Mouse (Mus musculus): ENCODE data around the gene St8sia1.

St8sia1 gene

DNA sequence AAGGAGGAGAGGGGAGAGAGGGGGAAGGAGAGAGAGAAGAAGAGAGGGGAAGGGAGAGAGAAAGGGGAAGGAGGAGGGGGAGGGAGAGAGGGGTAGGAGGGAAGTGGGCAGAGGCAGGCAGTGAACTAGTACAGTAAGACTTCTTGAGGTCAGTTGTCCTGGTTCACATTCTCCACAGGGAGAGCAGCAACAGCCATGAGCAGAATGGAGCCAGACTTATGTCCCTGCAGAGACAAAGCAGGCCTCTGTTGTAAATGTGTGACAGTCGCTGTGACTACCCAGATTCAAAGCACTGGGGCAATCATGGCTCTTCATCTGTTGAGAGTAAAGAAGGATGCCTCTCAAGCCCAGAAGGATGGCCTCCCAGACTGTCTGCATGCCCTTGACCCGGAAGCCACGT, 132.5 kb downstream of the St8sia1 start:
- no peak for DNase-seq (ENCODE audit: extremely low read depth, low read depth, low spot score)

DNA sequence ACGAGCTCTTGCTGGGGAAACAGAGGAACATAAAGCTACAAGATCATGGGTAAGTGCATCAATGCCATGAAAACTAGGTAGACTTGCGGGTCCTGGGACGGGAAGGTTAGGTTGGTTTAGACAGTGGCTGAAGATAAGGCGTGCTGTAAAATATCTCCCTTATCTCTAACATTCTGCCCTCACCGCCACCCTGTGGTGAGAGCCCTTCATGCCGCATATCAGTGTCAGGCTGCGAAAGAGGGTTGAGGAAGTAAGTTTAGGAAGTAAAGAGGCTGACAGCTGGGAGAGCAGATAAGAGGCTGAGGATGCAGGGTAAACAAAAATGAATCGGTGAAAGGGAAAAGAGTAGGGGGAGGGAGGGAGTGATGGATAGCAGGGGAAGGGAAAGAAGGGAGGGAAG, 133.0 kb downstream of the St8sia1 start:
- no peak for DNase-seq (ENCODE audit: extremely low read depth, low read depth, low spot score)

GRCm38 (mm10) chr6:142830221-142830620, 134.0 kb downstream of the St8sia1 start:
- no peak for DNase-seq (ENCODE audit: extremely low read depth, low read depth, low spot score)

- no peak for DNase-seq (ENCODE audit: extremely low read depth, low read depth, low spot score)
Measured at GRCm38 (mm10) chr6:142825449-142825848, 138.8 kb downstream of the St8sia1 start.

DNA sequence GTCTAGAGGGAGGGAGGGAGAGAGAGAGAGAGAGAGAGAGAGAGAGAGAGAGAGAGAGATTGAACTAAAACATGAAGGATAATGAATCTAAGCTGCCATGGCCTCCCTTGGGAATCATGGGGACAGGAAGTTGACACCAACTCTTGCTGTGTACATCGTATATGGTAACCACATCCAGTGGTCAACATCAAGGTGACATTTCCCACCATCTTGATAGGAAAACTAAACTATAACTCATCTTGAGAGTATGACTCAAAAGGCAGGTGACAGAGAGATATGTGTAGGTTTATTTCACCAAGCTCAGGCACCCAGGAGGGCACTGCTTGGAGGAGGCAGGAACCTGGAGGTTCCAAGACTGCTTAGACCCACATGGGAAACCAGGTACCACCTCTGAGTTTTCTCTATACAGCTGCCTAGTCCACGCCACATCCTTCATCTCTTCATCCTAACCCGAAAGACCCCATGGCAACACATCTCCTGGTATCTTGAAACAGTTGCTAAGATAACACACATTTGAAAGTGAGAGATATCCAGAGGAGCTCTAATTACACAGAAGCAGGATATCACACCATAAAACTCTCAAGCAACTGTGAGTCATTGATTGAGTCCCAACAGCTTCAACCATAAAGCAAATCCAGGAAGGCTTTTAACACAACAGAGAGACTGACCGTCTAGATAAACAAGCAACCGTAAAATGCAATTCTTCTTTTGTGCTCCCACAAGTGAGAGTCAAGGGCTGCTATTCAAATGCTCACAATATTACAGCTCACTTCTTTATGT, 141.1 kb downstream of the St8sia1 start:
- no peak for DNase-seq (ENCODE audit: extremely low read depth, low read depth, low spot score)

GRCm38 (mm10) chr6:142818306-142818705, 145.9 kb downstream of the St8sia1 start:
- no peak for DNase-seq (ENCODE audit: extremely low read depth, low read depth, low spot score)

- no peak for DNase-seq (ENCODE audit: extremely low read depth, low read depth, low spot score)
Measured at GRCm38 (mm10) chr6:142815513-142815912, 148.7 kb downstream of the St8sia1 start.

- no peak for DNase-seq (ENCODE audit: extremely low read depth, low read depth, low spot score)
Measured at GRCm38 (mm10) chr6:142814495-142814921, 149.7 kb downstream of the St8sia1 start.

DNA sequence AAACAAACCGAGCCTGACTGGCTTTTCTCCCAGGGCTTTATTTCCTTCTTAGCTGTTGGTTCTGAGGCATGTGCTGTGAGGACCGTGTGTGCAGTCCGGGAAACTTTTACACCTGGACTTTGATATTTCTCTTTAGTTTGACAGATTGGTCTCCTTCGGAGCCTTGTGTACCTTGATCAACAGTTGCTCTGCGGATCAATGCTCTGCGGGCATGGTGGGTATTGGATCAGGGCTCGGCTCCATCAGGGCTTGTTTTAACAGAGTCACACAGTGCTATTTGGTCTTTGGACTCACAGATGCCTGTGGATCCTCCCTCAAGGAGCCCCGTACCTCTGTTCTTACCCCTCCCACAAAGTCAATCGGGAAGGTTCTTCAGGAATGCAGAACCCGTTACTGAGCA, 150.2 kb downstream of the St8sia1 start:
- no peak for DNase-seq (ENCODE audit: extremely low read depth, low read depth, low spot score)

DNA sequence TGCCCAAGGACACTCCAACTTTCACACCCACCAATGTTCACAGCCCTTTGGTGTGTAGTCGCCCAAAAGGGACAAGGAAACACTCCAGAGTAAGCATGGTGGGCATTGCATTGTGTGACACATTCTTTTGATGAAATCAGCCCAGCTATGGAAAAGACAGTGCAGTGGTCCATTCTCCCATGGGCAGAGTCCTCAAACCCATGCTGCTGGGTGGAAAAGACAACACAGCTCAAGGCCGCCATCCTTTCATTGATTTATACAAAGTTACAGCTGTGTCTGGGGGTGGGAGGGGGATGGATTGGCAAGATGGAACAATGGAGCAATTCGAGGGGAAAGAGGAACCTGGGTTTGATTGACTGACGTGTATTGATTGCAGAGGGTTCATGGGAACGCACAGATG, 151.3 kb downstream of the St8sia1 start:
- no peak for DNase-seq (ENCODE audit: extremely low read depth, low read depth, low spot score)

- no peak for DNase-seq (ENCODE audit: extremely low read depth, low read depth, low spot score)
Measured at GRCm38 (mm10) chr6:142810239-142810638, 154.0 kb downstream of the St8sia1 start.

DNA sequence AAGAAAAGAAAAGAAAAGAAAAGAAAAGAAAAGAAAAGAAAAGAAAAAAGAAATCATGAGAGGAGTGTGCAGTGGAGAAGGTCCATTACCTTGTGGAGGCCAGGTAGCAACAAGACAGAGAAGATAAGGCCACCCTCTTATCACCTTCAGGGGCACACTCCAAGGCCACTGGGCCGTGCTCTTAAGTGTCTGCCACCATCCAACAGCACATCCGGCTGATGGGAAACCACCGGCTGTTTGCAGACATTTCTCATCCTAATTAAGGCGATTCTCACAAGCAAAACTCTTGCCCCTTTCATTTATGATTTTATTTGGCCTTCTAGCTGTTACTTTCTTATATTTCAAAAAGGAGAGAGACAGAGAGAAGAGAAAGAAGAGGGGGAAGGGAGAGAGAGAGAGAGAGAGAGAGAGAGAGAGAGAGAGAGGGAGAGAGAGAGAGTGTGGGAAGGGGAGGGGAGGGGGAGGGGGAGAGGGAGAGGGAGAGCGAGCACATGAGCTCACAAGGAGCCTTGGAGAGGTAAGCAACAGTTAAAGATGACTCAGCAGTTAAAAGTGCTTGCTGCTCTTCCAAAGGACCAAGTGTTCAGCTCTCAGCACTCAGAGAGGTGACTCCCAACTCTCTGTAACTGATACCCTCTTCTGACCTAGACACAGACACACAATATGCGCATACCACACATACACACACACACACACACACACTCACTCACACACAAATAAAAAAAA, 154.7 kb downstream of the St8sia1 start:
- DNase-seq (ENCODE audit: extremely low read depth, low read depth, low spot score) = no peak

DNA sequence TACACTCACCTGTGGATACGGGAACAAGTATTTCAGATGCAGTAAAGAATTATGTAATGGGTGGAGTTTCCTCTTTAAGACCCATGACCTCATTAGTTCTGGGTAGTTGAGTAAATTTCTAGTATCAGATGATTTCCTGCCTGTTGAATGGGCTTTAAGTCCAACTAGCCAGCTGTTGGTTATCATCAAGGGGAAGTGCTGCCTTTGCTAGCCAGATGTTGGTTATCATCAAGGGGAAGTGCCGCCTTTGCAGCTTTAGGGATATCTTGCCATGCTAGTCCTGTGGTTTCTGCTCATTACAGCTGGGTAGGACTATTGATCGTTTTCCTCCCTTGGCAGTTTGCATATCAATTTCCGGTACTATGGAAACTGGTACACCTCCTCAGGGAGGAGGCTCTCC, 157.9 kb downstream of the St8sia1 start:
- no peak for DNase-seq (ENCODE audit: extremely low read depth, low read depth, low spot score)

DNA sequence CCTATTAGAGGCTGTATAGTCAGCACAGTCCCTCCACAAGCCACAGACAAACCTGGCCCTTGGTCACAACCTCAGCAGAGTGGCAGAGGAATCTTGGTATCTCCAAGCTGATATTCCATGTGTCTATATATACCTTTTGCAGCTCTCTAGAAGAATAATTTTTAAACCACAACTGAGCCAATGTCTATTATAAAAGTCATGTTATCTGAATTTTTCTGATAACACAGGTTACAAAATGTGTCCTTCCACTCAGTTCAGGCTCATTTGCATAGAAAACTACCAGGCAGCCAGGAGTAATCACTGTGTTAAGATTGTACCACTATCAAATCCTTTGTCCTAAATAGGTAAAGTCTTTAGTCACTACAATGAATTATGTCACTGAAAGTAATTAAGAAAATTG, 159.8 kb downstream of the St8sia1 start, which contains the start of gene Sult6b2:
Gene Sult6b2, minus strand, starts transcription at position 101 of the 400 bp plus-strand sequence.
- DNase-seq (ENCODE audit: extremely low read depth, low read depth, low spot score) = no peak

DNA sequence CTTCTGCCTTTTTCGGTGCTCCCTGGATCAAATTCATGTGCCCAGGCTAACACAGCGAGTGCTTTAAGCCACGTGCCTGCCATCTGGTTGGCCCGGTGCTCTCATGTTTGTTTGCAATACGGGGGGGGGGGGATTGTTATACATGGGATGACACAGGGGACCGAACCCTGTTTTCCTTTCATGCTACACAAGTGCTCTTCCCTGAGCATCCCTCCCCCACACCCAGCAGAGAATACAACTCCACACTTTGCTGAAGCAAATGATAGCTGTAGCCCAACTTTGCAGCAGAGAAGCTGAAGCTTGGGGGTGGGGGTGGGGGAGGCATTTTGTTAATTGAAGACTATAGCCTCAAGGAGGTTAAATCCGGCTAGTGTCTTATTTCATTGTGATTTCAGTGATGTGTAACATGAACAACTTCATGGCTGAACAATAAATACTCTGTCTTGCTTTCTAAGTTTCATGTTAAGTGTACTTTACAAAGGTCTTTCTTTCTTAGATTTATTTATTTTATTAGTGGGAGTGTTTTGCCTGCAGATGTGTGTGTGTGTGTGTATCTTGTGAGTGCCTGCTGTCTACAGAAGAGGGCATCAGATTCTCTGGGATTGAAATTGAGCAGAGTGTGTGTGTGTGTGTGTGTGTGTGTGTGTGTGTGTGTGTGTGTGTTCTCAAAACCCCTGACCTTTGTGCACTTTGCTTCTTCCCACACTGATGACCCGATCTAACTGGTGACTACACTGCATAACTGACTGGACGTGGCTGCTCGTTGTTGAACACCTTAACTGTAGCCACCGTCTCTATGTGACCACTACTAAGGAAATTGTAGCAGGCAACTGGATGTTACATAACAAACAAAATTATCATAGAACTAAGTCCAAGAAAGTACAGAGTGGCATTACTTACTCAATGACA, 161.4 kb downstream of the St8sia1 start:
- no peak for DNase-seq (ENCODE audit: extremely low read depth, low read depth, low spot score)

- DNase-seq (ENCODE audit: extremely low read depth, low read depth, low spot score) = no peak
Measured at GRCm38 (mm10) chr6:142801687-142802086, 162.6 kb downstream of the St8sia1 start.

- no peak for DNase-seq (ENCODE audit: extremely low read depth, low read depth, low spot score)
Measured at GRCm38 (mm10) chr6:142799704-142800374, 164.4 kb downstream of the St8sia1 start.

DNA sequence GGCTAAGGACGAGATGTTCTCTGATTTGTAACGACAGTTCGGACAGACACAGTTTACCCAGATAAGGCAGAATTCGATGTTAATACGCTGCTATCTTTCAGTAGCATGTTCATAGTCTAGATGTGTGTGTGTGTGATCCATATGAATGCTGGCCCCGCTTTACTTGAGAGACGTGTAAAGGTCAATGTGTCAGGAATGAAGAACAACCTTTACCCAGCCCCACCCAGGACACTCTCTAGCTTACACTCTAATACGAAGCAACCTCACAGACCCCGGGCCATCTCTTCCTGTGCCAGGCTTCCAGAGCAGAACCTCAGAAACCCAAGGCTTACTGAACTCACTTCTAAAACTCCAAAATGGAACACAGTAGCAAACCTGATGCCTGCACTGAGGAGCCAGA, 165.4 kb downstream of the St8sia1 start:
- DNase-seq (ENCODE audit: extremely low read depth, low read depth, low spot score) = no peak

DNA sequence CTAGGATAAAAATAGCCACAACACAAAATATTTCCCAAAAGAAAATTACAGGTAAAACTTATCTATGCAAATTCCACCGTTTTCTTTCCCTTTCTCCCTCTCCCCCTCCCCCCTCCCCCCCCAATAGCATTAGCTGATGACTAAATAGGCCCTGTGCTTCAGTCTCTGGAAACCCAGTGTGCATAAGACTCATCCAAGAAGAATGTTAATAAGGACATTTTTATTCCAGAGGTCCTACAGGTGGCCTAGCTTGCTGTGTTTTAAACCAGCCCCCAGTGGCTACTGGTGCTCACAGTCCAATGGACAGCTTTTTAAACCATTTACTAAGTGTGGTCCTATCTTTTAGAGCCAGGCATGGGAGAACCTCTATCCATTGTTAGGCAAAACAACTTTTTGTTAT, 166.3 kb downstream of the St8sia1 start:
- no peak for DNase-seq (ENCODE audit: extremely low read depth, low read depth, low spot score)

DNA sequence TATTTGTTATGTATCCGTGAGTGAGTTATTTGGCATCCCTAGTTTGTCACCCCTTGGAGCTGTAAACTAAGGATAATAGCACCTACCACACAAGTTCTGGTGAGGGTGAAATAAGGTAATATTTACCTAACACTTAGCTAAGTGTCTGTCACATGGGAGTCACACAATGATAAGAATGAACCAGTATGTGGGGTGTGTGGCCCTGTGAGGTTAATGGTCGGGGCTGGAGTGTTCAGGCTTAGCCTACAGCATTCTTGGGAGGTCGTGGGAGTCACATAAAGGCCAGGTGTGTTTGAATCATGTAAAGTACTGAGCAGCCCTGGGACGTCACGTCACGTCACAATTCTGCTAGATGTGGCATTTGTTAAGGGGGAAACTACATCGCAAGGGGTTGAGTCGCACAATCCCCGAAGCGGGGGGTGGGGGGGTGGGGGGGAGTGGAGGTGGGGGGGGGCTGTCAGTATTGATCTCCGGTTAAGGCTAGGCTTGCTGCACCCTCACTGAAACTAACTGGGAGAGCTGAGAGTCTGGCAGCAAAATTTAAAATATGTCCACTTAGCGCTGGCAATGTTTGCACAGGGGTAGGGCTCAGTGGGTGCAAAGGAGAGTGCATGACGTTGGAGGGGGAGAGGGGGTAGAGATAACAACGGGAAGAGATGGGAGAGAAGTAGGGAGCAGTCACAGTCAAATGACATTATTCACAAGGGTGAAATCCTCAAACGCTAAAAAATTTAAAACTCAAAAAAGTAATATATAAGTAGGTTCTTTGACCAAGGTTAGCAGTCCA, 168.4 kb downstream of the St8sia1 start:
- no peak for DNase-seq (ENCODE audit: extremely low read depth, low read depth, low spot score)

Measured in fat pad, adult 2 months (tissue).